Mouse (Mus musculus) ovary, postnatal 36 days (tissue): ENCODE results near the gene Trappc2l.

ENCODE experiments used
- DNase-seq: peaks from one replicate; pipeline ENCODE4 v3.0.0; 2022; ENCODE audit warnings: low spot score, mixed read lengths

Trappc2l gene

GRCm38 (mm10) chr8:122580926-122581325, 30.5 kb upstream of the Trappc2l start:
- no peak for DNase-seq

GRCm38 (mm10) chr8:122584981-122585380, 26.5 kb upstream of the Trappc2l start:
- DNase-seq, result no peak

- no peak for DNase-seq
Observed at GRCm38 (mm10) chr8:122585411-122585891, 26.0 kb upstream of the Trappc2l start.

GRCm38 (mm10) chr8:122586171-122586570, 25.3 kb upstream of the Trappc2l start:
- DNase-seq, result no peak

- no peak for DNase-seq
Observed at GRCm38 (mm10) chr8:122586749-122587148, 24.7 kb upstream of the Trappc2l start.

GRCm38 (mm10) chr8:122593240-122593639, 18.2 kb upstream of the Trappc2l start:
- no peak for DNase-seq

- DNase-seq, result no peak
Observed at GRCm38 (mm10) chr8:122593783-122594507, 17.5 kb upstream of the Trappc2l start.

GRCm38 (mm10) chr8:122596031-122596430, 15.4 kb upstream of the Trappc2l start:
- DNase-seq, result no peak

GRCm38 (mm10) chr8:122600666-122601065, 10.8 kb upstream of the Trappc2l start:
- no peak for DNase-seq

- no peak for DNase-seq
Observed at GRCm38 (mm10) chr8:122604640-122605039, 6.8 kb upstream of the Trappc2l start.

- DNase-seq, result no peak
Observed at GRCm38 (mm10) chr8:122605367-122605766, 6.1 kb upstream of the Trappc2l start.

- DNase-seq, result no peak
Observed at GRCm38 (mm10) chr8:122606810-122607209, 4.6 kb upstream of the Trappc2l start.

GRCm38 (mm10) chr8:122610209-122610608, 1.2 kb upstream of the Trappc2l start:
- DNase-seq, result no peak

- no peak for DNase-seq
Observed at GRCm38 (mm10) chr8:122610612-122611277, 695 bp upstream of the Trappc2l start.

GRCm38 (mm10) chr8:122616181-122616905, 4.9 kb downstream of the Trappc2l start:
- no peak for DNase-seq

- DNase-seq, result peak; percentile 80
Observed at GRCm38 (mm10) chr8:122617947-122618546, 6.6 kb downstream of the Trappc2l start.

GRCm38 (mm10) chr8:122618660-122619378, 7.4 kb downstream of the Trappc2l start:
- no peak for DNase-seq

- DNase-seq, result no peak
Observed at GRCm38 (mm10) chr8:122620446-122620845, 9.0 kb downstream of the Trappc2l start.

GRCm38 (mm10) chr8:122622727-122623126, 11.3 kb downstream of the Trappc2l start, which contains the start of gene Pabpn1l:
Gene Pabpn1l, minus strand, starts transcription at chr8:122622739.
- no peak for DNase-seq

- DNase-seq, result no peak
Observed at GRCm38 (mm10) chr8:122623844-122624642, 12.6 kb downstream of the Trappc2l start.

- no peak for DNase-seq
Observed at GRCm38 (mm10) chr8:122624653-122625052, 13.2 kb downstream of the Trappc2l start.
